Mouse (Mus musculus): ENCODE measurements around the gene Pigt. TPM values are rescaled to one million over a fixed set of nuclear protein-coding genes. Genes with fewer than 3 reads are reported as not detected.

The Pigt gene
- total RNA-seq (2014; rRNA removed) (118 and 134 TPM in 2 replicates), polyA plus RNA-seq (2015; fragmentation: Nextera tagmentation; extraction: Ambion mirVana) (102 and 116 TPM in 2 replicates)

GRCm38 (mm10) chr2:164496847-164497690, at the start of gene Pigt:
Gene Pigt (plus strand): TSS chr2:164497520.
- H3K9me3 ChIP-seq (ENCODE audit: low read length) = no peaks in the 10 kb centered on the region

GRCm38 (mm10) chr2:164448140-164448539, 49.2 kb upstream of the Pigt start:
- DNase-seq (ENCODE audit: low spot score) = no peak
- H3K27me3 ChIP-seq (ENCODE audit: insufficient read depth, low read length) = no peaks in the 10 kb centered on the region
- no peak for ATAC-seq
- no peak overlapping the region for H3K4me3 ChIP-seq (ENCODE audit: low read length)
- H3K9ac ChIP-seq (replicated peaks; ENCODE audit: low read length) = no peak overlapping the region
- H3K4me1 ChIP-seq (ENCODE audit: insufficient read depth, low read length) = peaks cover 5% of the 10 kb centered on the region
- H3K9me3 ChIP-seq (ENCODE audit: low read length) = no peaks in the 10 kb centered on the region
- H3K36me3 ChIP-seq (ENCODE audit: insufficient read depth, low read length) = no peaks in the 10 kb centered on the region
- no peak overlapping the region for H3K4me2 ChIP-seq (ENCODE audit: low read depth, low read length)
- no peak overlapping the region for H3K27ac ChIP-seq
- TF ChIP-seq CTCF (IDR thresholded peaks at IDR 0.05; ENCODE audit: low read depth) = no peak
- 95% methylated on average over 1 of the region's 1 CpGs for WGBS

More at GRCm38 (mm10) chr2:164496847-164497690, at the start of gene Pigt:
- Histone ChIP-seq H3K4me3 (ENCODE audit: low read length) (peak within 1 kb of the TSS; percentile 87), H3K27ac (peak within 1 kb of the TSS; percentile 86), H3K4me2 (ENCODE audit: low read depth, low read length) (peak within 1 kb of the TSS; percentile 100), H3K36me3 (ENCODE audit: insufficient read depth, low read length) (peaks cover 7% of the 10 kb centered on the region; the same call in 1 of the 2 replicates), H3K9ac (replicated peaks; ENCODE audit: low read length) (peak within 1 kb of the TSS; percentile 57), H3K4me1 (ENCODE audit: insufficient read depth, low read length) (peaks cover 10% of the 10 kb centered on the region), H3K27me3 (ENCODE audit: insufficient read depth, low read length) (no peaks in the 10 kb centered on the region)
- peak; percentile 93 for DNase-seq (ENCODE audit: low spot score)
- TF ChIP-seq CTCF (IDR thresholded peaks at IDR 0.05; ENCODE audit: low read depth) = no peak
- ATAC-seq = peak; percentile 84
- WGBS = 4% methylated on average over 41 of the region's 43 CpGs

- Histone ChIP-seq H3K27ac (no peak overlapping the region), H3K36me3 (ENCODE audit: insufficient read depth, low read length) (no peaks in the 10 kb centered on the region), H3K27me3 (ENCODE audit: insufficient read depth, low read length) (no peaks in the 10 kb centered on the region), H3K4me3 (ENCODE audit: low read length) (no peak overlapping the region), H3K4me1 (ENCODE audit: insufficient read depth, low read length) (no peaks in the 10 kb centered on the region), H3K4me2 (ENCODE audit: low read depth, low read length) (no peak overlapping the region), H3K9ac (replicated peaks; ENCODE audit: low read length) (no peak overlapping the region), H3K9me3 (ENCODE audit: low read length) (no peaks in the 10 kb centered on the region)
- ATAC-seq (no peak), DNase-seq (ENCODE audit: low spot score) (no peak)
- WGBS = 78% methylated on average over 5 of the region's 5 CpGs
- no peak for TF ChIP-seq CTCF (IDR thresholded peaks at IDR 0.05; ENCODE audit: low read depth)
Observed at GRCm38 (mm10) chr2:164448921-164449320, 48.4 kb upstream of the Pigt start.

GRCm38 (mm10) chr2:164449341-164450042, 47.8 kb upstream of the Pigt start:
- H3K4me1 ChIP-seq (ENCODE audit: insufficient read depth, low read length) = no peaks in the 10 kb centered on the region
- H3K27me3 ChIP-seq (ENCODE audit: insufficient read depth, low read length) = no peaks in the 10 kb centered on the region
- no peak overlapping the region for H3K4me2 ChIP-seq (ENCODE audit: low read depth, low read length)
- WGBS = 92% methylated on average over 14 of the region's 14 CpGs
- ATAC-seq (no peak), DNase-seq (ENCODE audit: low spot score) (no peak)
- no peak overlapping the region for H3K9ac ChIP-seq (replicated peaks; ENCODE audit: low read length)
- no peak overlapping the region for H3K27ac ChIP-seq
- TF ChIP-seq CTCF (IDR thresholded peaks at IDR 0.05; ENCODE audit: low read depth) = no peak
- H3K36me3 ChIP-seq (ENCODE audit: insufficient read depth, low read length) = no peaks in the 10 kb centered on the region
- H3K4me3 ChIP-seq (ENCODE audit: low read length) = no peak overlapping the region
- H3K9me3 ChIP-seq (ENCODE audit: low read length) = no peaks in the 10 kb centered on the region

GRCm38 (mm10) chr2:164452000-164452676, 45.2 kb upstream of the Pigt start:
- Histone ChIP-seq H3K36me3 (ENCODE audit: insufficient read depth, low read length) (no peaks in the 10 kb centered on the region), H3K27ac (no peak overlapping the region), H3K27me3 (ENCODE audit: insufficient read depth, low read length) (no peaks in the 10 kb centered on the region), H3K9ac (replicated peaks; ENCODE audit: low read length) (no peak overlapping the region), H3K4me2 (ENCODE audit: low read depth, low read length) (no peak overlapping the region), H3K4me3 (ENCODE audit: low read length) (no peak overlapping the region), H3K4me1 (ENCODE audit: insufficient read depth, low read length) (no peaks in the 10 kb centered on the region; the same call in 1 of the 2 replicates), H3K9me3 (ENCODE audit: low read length) (no peaks in the 10 kb centered on the region)
- no peak for TF ChIP-seq CTCF (IDR thresholded peaks at IDR 0.05; ENCODE audit: low read depth)
- ATAC-seq (no peak), DNase-seq (ENCODE audit: low spot score) (no peak)
- 42% methylated on average over 13 of the region's 13 CpGs for WGBS

GRCm38 (mm10) chr2:164453047-164453757, 44.1 kb upstream of the Pigt start:
- H3K4me1 ChIP-seq (ENCODE audit: insufficient read depth, low read length) = no peaks in the 10 kb centered on the region; the same call in 1 of the 2 replicates
- no peak overlapping the region for H3K4me2 ChIP-seq (ENCODE audit: low read depth, low read length)
- ATAC-seq (no peak), DNase-seq (ENCODE audit: low spot score) (no peak)
- WGBS = 79% methylated on average over 14 of the region's 14 CpGs
- H3K9me3 ChIP-seq (ENCODE audit: low read length) = no peaks in the 10 kb centered on the region
- TF ChIP-seq CTCF (IDR thresholded peaks at IDR 0.05; ENCODE audit: low read depth) = no peak
- no peaks in the 10 kb centered on the region for H3K27me3 ChIP-seq (ENCODE audit: insufficient read depth, low read length)
- no peak overlapping the region for H3K4me3 ChIP-seq (ENCODE audit: low read length)
- H3K27ac ChIP-seq = no peak overlapping the region
- H3K9ac ChIP-seq (replicated peaks; ENCODE audit: low read length) = no peak overlapping the region
- no peaks in the 10 kb centered on the region for H3K36me3 ChIP-seq (ENCODE audit: insufficient read depth, low read length)
